Mouse (Mus musculus): ENCODE data around the gene Atxn7l1. TPM values are rescaled to one million over a fixed set of nuclear protein-coding genes. Genes with fewer than 3 reads are reported as not detected.
A peak's percentile ranks its signal among the peaks of the same experiment; 100 is the strongest.

Gene Atxn7l1
- total RNA-seq, 1 experiment = 3.9 TPM

GRCm38 (mm10) chr12:33388842-33389241, 241.3 kb downstream of the Atxn7l1 start:
- Histone ChIP-seq H3K9ac (ENCODE audit: insufficient read depth, low read depth, low read length, poor library complexity, severe bottlenecking) (no peak overlapping the region), H3K27ac (ENCODE audit: insufficient read depth, low read depth, low read length, poor library complexity, severe bottlenecking) (no peak overlapping the region), H3K4me3 (ENCODE audit: insufficient read depth in 1 of 2, low read depth in 1 of 2, low read length in 2 of 2, poor library complexity in 1 of 2, severe bottlenecking in 1 of 2) (no peak overlapping the region), H3K9me3 (ENCODE audit: control insufficient read depth, insufficient read depth, low read depth, low read length) (no peaks in the 10 kb centered on the region), H3K36me3 (ENCODE audit: control insufficient read depth, insufficient read depth, low read length, poor library complexity, severe bottlenecking) (no peaks in the 10 kb centered on the region), H3K4me1 (ENCODE audit: control insufficient read depth in 2 of 2, insufficient read depth in 2 of 2, low read length in 2 of 2, poor library complexity in 1 of 2) (peaks cover 2% of the 10 kb centered on the region in 2 experiments; a peak in 1 of 4 replicates)
- DNase-seq (ENCODE audit: low read depth, low spot score) = peak; percentile 75
- in situ Hi-C loops (cut with MboI; ENCODE audit: low sequenced_read_pairs in 2 of 2, unreplicated experiment in 2 of 2) = loop anchor here in 1 of 2 experiments (5.0 kb wide), 1 partner anchor 33 kb away; no protein-coding TSS in a partner anchor
- TF ChIP-seq CHD2 (IDR thresholded peaks at IDR 0.05; ENCODE audit: low read depth, low read length) (no peak), ZC3H11A (IDR thresholded peaks at IDR 0.05; ENCODE audit: borderline replicate concordance, low read depth, low read length) (peak; percentile 72; the same call in 1 of the 2 replicates), HCFC1 (IDR thresholded peaks at IDR 0.05; ENCODE audit: borderline replicate concordance, insufficient read depth, low read length) (no peak)

- in situ Hi-C loops (cut with MboI; ENCODE audit: low sequenced_read_pairs in 2 of 2, unreplicated experiment in 2 of 2) = no loop called here
- Histone ChIP-seq H3K9me3 (ENCODE audit: control insufficient read depth, insufficient read depth, low read depth, low read length) (no peaks in the 10 kb centered on the region), H3K4me1 (ENCODE audit: control insufficient read depth in 2 of 2, insufficient read depth in 2 of 2, low read length in 2 of 2, poor library complexity in 1 of 2) (peaks cover 0 to 2% of the 10 kb centered on the region in 2 experiments; a peak in 1 of 4 replicates), H3K4me3 (ENCODE audit: insufficient read depth in 1 of 2, low read depth in 1 of 2, low read length in 2 of 2, poor library complexity in 1 of 2, severe bottlenecking in 1 of 2) (no peak overlapping the region), H3K27ac (ENCODE audit: insufficient read depth, low read depth, low read length, poor library complexity, severe bottlenecking) (no peak overlapping the region), H3K36me3 (ENCODE audit: control insufficient read depth, insufficient read depth, low read length, poor library complexity, severe bottlenecking) (no peaks in the 10 kb centered on the region), H3K9ac (ENCODE audit: insufficient read depth, low read depth, low read length, poor library complexity, severe bottlenecking) (no peak overlapping the region)
- DNase-seq (ENCODE audit: low read depth, low spot score) = no peak
- no peak for TF ChIP-seq MAFK (IDR thresholded peaks at IDR 0.05; ENCODE audit: insufficient read depth, low read depth, low read length)
- no peak for TF ChIP-seq HCFC1 (IDR thresholded peaks at IDR 0.05; ENCODE audit: borderline replicate concordance, insufficient read depth, low read length)
- no peak for TF ChIP-seq ZNF384 (IDR thresholded peaks at IDR 0.05; ENCODE audit: low read depth, low read length)
- no peak for TF ChIP-seq CHD2 (IDR thresholded peaks at IDR 0.05; ENCODE audit: low read depth, low read length)
- TF ChIP-seq ZC3H11A (IDR thresholded peaks at IDR 0.05; ENCODE audit: borderline replicate concordance, low read depth, low read length) = no peak
These were observed 243.5 kb downstream of the Atxn7l1 start for GRCm38 (mm10) chr12:33390844-33391560.

GRCm38 (mm10) chr12:33394804-33395623, 247.5 kb downstream of the Atxn7l1 start, which contains the start of gene Efcab10:
Efcab10 (plus strand) TSS chr12:33394854.
- H3K27ac ChIP-seq (ENCODE audit: insufficient read depth, low read depth, low read length, poor library complexity, severe bottlenecking) = no peak within 1 kb of the TSS
- H3K9me3 ChIP-seq (ENCODE audit: control insufficient read depth, insufficient read depth, low read depth, low read length) = no peaks in the 10 kb centered on the region
- peak; percentile 73 for DNase-seq (ENCODE audit: low read depth, low spot score)
- in situ Hi-C loops (cut with MboI; ENCODE audit: low sequenced_read_pairs in 2 of 2, unreplicated experiment in 2 of 2) = no loop called here
- H3K36me3 ChIP-seq (ENCODE audit: control insufficient read depth, insufficient read depth, low read length, poor library complexity, severe bottlenecking) = no peaks in the 10 kb centered on the region
- peak within 1 kb of the TSS; percentile 49 to 53 for H3K4me3 ChIP-seq (ENCODE audit: insufficient read depth in 1 of 2, low read depth in 1 of 2, low read length in 2 of 2, poor library complexity in 1 of 2, severe bottlenecking in 1 of 2)
- H3K9ac ChIP-seq (ENCODE audit: insufficient read depth, low read depth, low read length, poor library complexity, severe bottlenecking) = peak within 1 kb of the TSS; percentile 58; the same call in 1 of the 2 replicates
- H3K4me1 ChIP-seq (ENCODE audit: control insufficient read depth in 2 of 2, insufficient read depth in 2 of 2, low read length in 2 of 2, poor library complexity in 1 of 2) = peaks cover 0 to 2% of the 10 kb centered on the region in 2 experiments; a peak in 1 of 4 replicates
- TF ChIP-seq MAFK (IDR thresholded peaks at IDR 0.05; ENCODE audit: insufficient read depth, low read depth, low read length) (no peak), ZNF384 (IDR thresholded peaks at IDR 0.05; ENCODE audit: low read depth, low read length) (no peak), ZC3H11A (IDR thresholded peaks at IDR 0.05; ENCODE audit: borderline replicate concordance, low read depth, low read length) (no peak), CHD2 (IDR thresholded peaks at IDR 0.05; ENCODE audit: low read depth, low read length) (no peak), HCFC1 (IDR thresholded peaks at IDR 0.05; ENCODE audit: borderline replicate concordance, insufficient read depth, low read length) (no peak)

- Histone ChIP-seq H3K4me3 (ENCODE audit: insufficient read depth in 1 of 2, low read depth in 1 of 2, low read length in 2 of 2, poor library complexity in 1 of 2, severe bottlenecking in 1 of 2) (no peak overlapping the region), H3K9ac (ENCODE audit: insufficient read depth, low read depth, low read length, poor library complexity, severe bottlenecking) (no peak overlapping the region), H3K9me3 (ENCODE audit: control insufficient read depth, insufficient read depth, low read depth, low read length) (no peaks in the 10 kb centered on the region), H3K4me1 (ENCODE audit: control insufficient read depth in 2 of 2, insufficient read depth in 2 of 2, low read length in 2 of 2, poor library complexity in 1 of 2) (no peaks in the 10 kb centered on the region), H3K27ac (ENCODE audit: insufficient read depth, low read depth, low read length, poor library complexity, severe bottlenecking) (no peak overlapping the region), H3K36me3 (ENCODE audit: control insufficient read depth, insufficient read depth, low read length, poor library complexity, severe bottlenecking) (no peaks in the 10 kb centered on the region)
- in situ Hi-C loops (cut with MboI; ENCODE audit: low sequenced_read_pairs in 2 of 2, unreplicated experiment in 2 of 2) = no loop called here
- no peak for DNase-seq (ENCODE audit: low read depth, low spot score)
- no peak for TF ChIP-seq ZC3H11A (IDR thresholded peaks at IDR 0.05; ENCODE audit: borderline replicate concordance, low read depth, low read length)
- TF ChIP-seq MAFK (IDR thresholded peaks at IDR 0.05; ENCODE audit: insufficient read depth, low read depth, low read length) = no peak
- no peak for TF ChIP-seq ZNF384 (IDR thresholded peaks at IDR 0.05; ENCODE audit: low read depth, low read length)
- no peak for TF ChIP-seq CHD2 (IDR thresholded peaks at IDR 0.05; ENCODE audit: low read depth, low read length)
- TF ChIP-seq HCFC1 (IDR thresholded peaks at IDR 0.05; ENCODE audit: borderline replicate concordance, insufficient read depth, low read length) = no peak
These were observed 255.8 kb downstream of the Atxn7l1 start for GRCm38 (mm10) chr12:33403265-33403693.
